Mouse (Mus musculus) heart, embryonic 16.5 days (tissue): ENCODE data around the gene Vti1a. TPM values are rescaled to one million over a fixed set of nuclear protein-coding genes. Genes with fewer than 3 reads are reported as not detected.

Source experiments
- ATAC-seq: fragments of 200-750 bp; cut with Nextera tagmentation; replicated peaks from 2 replicates; pipeline ENCODE4 v1.8.0; 2017; ENCODE audit warnings: moderate number of reproducible peaks; ENCODE audit not compliant: insufficient read depth, low FRiP score; ENCODE audit errors: extremely low read depth
- H3K27ac ChIP-seq: fragments of 300-500 bp; sonication (generic); 2 replicates; pipeline ENCODE4 v1.5.1; 2014; ENCODE audit warnings: mild to moderate bottlenecking, low read length, control low read depth, moderate library complexity
- H3K27me3 ChIP-seq: fragments of 300-500 bp; sonication (generic); 2 replicates; pipeline ENCODE4 v1.6.1; 2014; ENCODE audit warnings: low read length, mixed read lengths; ENCODE audit not compliant: control insufficient read depth, insufficient read depth
- H3K36me3 ChIP-seq: fragments of 300-500 bp; sonication (generic); 2 replicates; pipeline ENCODE4 v1.6.1; 2014; ENCODE audit not compliant: control insufficient read depth, insufficient read depth
- H3K4me1 ChIP-seq: fragments of 300-500 bp; sonication (generic); 2 replicates; pipeline ENCODE4 v1.6.1; 2014; ENCODE audit warnings: low read length, mixed read lengths; ENCODE audit not compliant: control insufficient read depth, insufficient read depth
- H3K4me2 ChIP-seq: fragments of 300-500 bp; sonication (generic); 2 replicates; pipeline ENCODE4 v1.6.1; 2014; ENCODE audit warnings: low read depth, mild to moderate bottlenecking, control low read depth, low read length
- H3K4me3 ChIP-seq: fragments of 300-500 bp; sonication (generic); 2 replicates; pipeline ENCODE4 v1.5.1; 2014; ENCODE audit warnings: mild to moderate bottlenecking, control low read depth, low read length
- H3K9ac ChIP-seq: fragments of 300-500 bp; sonication (generic); 2 replicates; pipeline ENCODE4 v1.6.1; 2014; ENCODE audit warnings: low read length, control low read depth
- H3K9me3 ChIP-seq: fragments of 300-500 bp; sonication (generic); replicated peaks from 2 replicates; pipeline ENCODE4 v1.6.1; 2016; ENCODE audit warnings: low read length; ENCODE audit not compliant: control insufficient read depth
- WGBS: fragments of 180-500 bp; shearing (Covaris S2); extraction: QIAGEN DNeasy Blood & Tissue Kit; methylation state at CpG from one replicate; pipeline ENCODE4 v1.1.7; 2014; 5-methylcytosine and 5-hydroxymethylcytosine counted together
- polyA plus RNA-seq: library from polyadenylated mRNA; unstranded; fragments of >200 nt; fragmentation: Nextera tagmentation; extraction: Ambion mirVana; gene quantifications from 2 replicates; pipeline ENCODE4 v1.2.1, GENCODE M21; 2015

Gene Vti1a
- polyA plus RNA-seq, 1 experiment from 2014 or later = 17.6 TPM

DNA sequence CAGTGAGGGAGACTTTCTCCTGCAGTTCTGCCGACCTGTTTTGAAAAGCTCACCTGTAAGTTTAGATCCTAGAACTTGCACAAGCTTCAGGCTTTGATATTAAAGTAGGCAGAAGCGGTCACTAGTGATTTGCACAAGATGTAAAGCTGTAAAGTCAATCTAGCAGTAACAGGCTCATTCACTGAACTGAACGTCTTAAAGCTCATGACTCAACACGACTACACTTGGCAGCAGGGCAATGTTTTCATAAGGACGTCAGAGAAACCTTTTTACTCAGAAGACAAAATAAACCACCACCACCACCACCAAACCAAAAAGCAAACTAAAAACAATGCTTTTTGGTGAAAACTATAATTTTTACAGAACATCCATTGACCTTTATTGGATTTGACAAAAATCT, 18.1 kb upstream of the Vti1a start:
- Histone ChIP-seq H3K36me3 (peaks cover 31% of the 10 kb centered on the region), H3K9ac (no peak overlapping the region), H3K27ac (no peak overlapping the region), H3K27me3 (no peaks in the 10 kb centered on the region), H3K4me1 (no peaks in the 10 kb centered on the region), H3K9me3 (no peaks in the 10 kb centered on the region), H3K4me3 (no peak overlapping the region), H3K4me2 (no peak overlapping the region)
- no peak for ATAC-seq
- 75% methylated on average over 5 of the region's 5 CpGs for WGBS

GRCm38 (mm10) chr19:55299378-55299777, 16.7 kb upstream of the Vti1a start:
- Histone ChIP-seq H3K9ac (no peak overlapping the region), H3K27ac (no peak overlapping the region), H3K4me1 (no peaks in the 10 kb centered on the region), H3K4me2 (no peak overlapping the region), H3K27me3 (no peaks in the 10 kb centered on the region), H3K4me3 (no peak overlapping the region), H3K9me3 (no peaks in the 10 kb centered on the region), H3K36me3 (peaks cover 35% of the 10 kb centered on the region)
- ATAC-seq = no peak
- 84% methylated on average over 1 of the region's 1 CpGs for WGBS

- no peak overlapping the region for H3K27ac ChIP-seq
- H3K4me3 ChIP-seq = no peak overlapping the region
- no peak for ATAC-seq
- 75% methylated on average over 3 of the region's 3 CpGs for WGBS
- H3K9ac ChIP-seq = no peak overlapping the region
- peaks cover 32% of the 10 kb centered on the region for H3K36me3 ChIP-seq
- H3K27me3 ChIP-seq = no peaks in the 10 kb centered on the region
- no peaks in the 10 kb centered on the region for H3K9me3 ChIP-seq
- no peak overlapping the region for H3K4me2 ChIP-seq
- no peaks in the 10 kb centered on the region for H3K4me1 ChIP-seq
These were observed 15.6 kb upstream of the Vti1a start for GRCm38 (mm10) chr19:55300525-55300924.

GRCm38 (mm10) chr19:55305024-55305423, 11.1 kb upstream of the Vti1a start:
- no peak overlapping the region for H3K4me3 ChIP-seq
- H3K4me1 ChIP-seq = no peaks in the 10 kb centered on the region
- no peak for ATAC-seq
- no peaks in the 10 kb centered on the region for H3K27me3 ChIP-seq
- no peaks in the 10 kb centered on the region for H3K9me3 ChIP-seq
- no peak overlapping the region for H3K9ac ChIP-seq
- H3K4me2 ChIP-seq = no peak overlapping the region
- peaks cover 40% of the 10 kb centered on the region for H3K36me3 ChIP-seq
- no peak overlapping the region for H3K27ac ChIP-seq

DNA sequence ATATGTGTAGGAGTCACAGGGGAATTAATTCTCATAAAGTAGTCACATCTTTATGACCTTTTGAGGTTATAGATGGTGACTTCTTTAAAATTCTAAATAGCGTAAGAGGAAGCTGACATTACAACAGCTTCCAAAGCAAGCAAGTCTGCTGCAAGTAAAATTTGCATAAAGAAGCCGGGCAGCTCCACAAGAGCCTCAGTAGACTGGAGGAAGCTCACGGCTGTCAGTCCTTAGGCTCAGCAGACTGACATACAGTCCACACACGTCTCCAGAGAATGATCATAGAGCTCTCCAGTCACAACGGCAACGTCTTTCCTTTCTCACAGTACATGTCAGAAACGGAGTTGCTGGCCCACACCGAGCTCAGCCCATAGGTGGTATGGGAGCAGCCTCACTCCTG, 4.2 kb upstream of the Vti1a start:
- Histone ChIP-seq H3K4me1 (peaks cover 20% of the 10 kb centered on the region), H3K9ac (no peak overlapping the region), H3K36me3 (peaks cover 35% of the 10 kb centered on the region), H3K4me2 (no peak overlapping the region), H3K4me3 (no peak overlapping the region), H3K27me3 (no peaks in the 10 kb centered on the region), H3K27ac (no peak overlapping the region), H3K9me3 (no peaks in the 10 kb centered on the region)
- no peak for ATAC-seq
- 88% methylated on average over 8 of the region's 8 CpGs for WGBS

- Histone ChIP-seq H3K27me3 (no peaks in the 10 kb centered on the region), H3K4me2 (no peak overlapping the region), H3K4me1 (peaks cover 23% of the 10 kb centered on the region), H3K4me3 (no peak overlapping the region), H3K9ac (no peak overlapping the region), H3K27ac (no peak overlapping the region), H3K9me3 (no peaks in the 10 kb centered on the region), H3K36me3 (peaks cover 26% of the 10 kb centered on the region)
- WGBS = 96% methylated on average over 2 of the region's 2 CpGs
- no peak for ATAC-seq
These were observed 2.4 kb upstream of the Vti1a start for GRCm38 (mm10) chr19:55313649-55314048.

DNA sequence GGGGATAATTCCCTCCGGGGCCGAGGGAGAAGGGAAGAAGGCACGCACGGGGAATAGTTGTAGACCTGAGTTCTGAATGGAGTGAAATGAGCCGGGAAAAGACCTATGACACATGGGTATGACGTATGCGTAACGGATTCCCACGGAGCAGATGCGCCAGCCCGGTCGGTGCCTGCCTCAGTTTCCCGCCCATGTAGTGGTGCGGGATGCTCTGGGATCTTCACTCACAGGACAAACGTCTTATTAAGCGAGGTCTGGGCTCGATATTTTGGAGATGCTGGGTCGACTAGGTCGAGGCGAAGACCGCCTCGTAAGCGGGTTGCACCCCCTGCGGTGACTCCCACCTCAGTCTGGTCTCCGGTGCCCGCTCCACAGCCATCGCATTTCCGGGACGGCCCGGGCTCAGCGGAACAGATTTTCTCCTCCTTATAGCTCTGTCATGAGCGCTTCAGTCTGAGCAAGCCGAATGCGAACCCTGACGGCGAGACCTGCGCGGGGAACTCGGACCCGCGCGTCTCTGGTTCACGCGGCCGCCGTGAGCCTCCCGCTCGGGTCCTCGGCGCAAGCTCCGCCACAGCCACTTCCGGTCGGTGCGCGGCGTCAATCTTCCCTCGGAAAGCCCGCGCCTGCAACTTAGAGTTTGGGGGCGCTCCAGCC, 515 bp upstream of the Vti1a start, which contains the start of gene Zdhhc6:
Zdhhc6 (minus strand) TSS at position 581 of the 657 bp plus-strand sequence.
- H3K4me2 ChIP-seq = peak within 1 kb of the TSS; percentile 97
- no peaks in the 10 kb centered on the region for H3K9me3 ChIP-seq
- H3K27ac ChIP-seq = peak within 1 kb of the TSS; percentile 88
- WGBS = under 1% methylated on average over 60 of the region's 60 CpGs
- peaks cover 11% of the 10 kb centered on the region for H3K36me3 ChIP-seq
- H3K9ac ChIP-seq = peak within 1 kb of the TSS; percentile 92
- peak; percentile 61 for ATAC-seq
- H3K27me3 ChIP-seq = no peaks in the 10 kb centered on the region
- peak within 1 kb of the TSS; percentile 74 for H3K4me3 ChIP-seq
- H3K4me1 ChIP-seq = peaks cover 23% of the 10 kb centered on the region

DNA sequence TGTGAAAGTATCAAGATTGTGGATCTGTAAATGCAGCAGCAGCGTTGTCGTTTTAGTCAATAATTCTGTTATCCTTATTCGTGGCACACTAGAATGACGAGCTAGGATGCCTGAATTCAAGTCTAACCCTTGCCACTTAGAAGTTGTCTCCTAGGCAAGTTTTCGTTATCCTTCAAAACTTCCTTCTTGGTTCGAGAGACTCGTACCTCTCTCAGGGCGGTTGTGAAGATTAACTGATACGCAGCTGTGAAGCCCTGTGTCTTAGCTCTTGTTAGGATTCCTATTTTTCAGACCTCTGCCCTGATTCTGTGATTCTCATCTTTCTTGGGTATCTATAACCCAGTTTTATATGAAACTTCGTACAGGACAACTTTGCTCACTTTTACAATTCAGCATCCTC, 806 bp downstream of the Vti1a start:
- Histone ChIP-seq H3K9me3 (no peaks in the 10 kb centered on the region), H3K36me3 (peaks cover 2% of the 10 kb centered on the region; the same call in 1 of the 2 replicates), H3K4me1 (peaks cover 23% of the 10 kb centered on the region), H3K27ac (no peak overlapping the region), H3K4me2 (peak overlapping the region; percentile 97), H3K9ac (peak overlapping the region; percentile 92; the same call in 1 of the 2 replicates), H3K27me3 (no peaks in the 10 kb centered on the region), H3K4me3 (peak overlapping the region; percentile 74)
- WGBS = 42% methylated on average over 10 of the region's 10 CpGs
- no peak for ATAC-seq

- H3K36me3 ChIP-seq = no peaks in the 10 kb centered on the region
- no peak overlapping the region for H3K9ac ChIP-seq
- WGBS = 42% methylated on average over 3 of the region's 3 CpGs
- H3K4me3 ChIP-seq = no peak overlapping the region
- no peaks in the 10 kb centered on the region for H3K27me3 ChIP-seq
- no peak for ATAC-seq
- H3K4me1 ChIP-seq = peaks cover 16% of the 10 kb centered on the region
- H3K27ac ChIP-seq = no peak overlapping the region
- H3K4me2 ChIP-seq = no peak overlapping the region
- no peaks in the 10 kb centered on the region for H3K9me3 ChIP-seq
These were observed 2.9 kb downstream of the Vti1a start for GRCm38 (mm10) chr19:55319036-55319435.
